Mouse (Mus musculus) megakaryocyte, embryonic 14.5 days (primary cell): ENCODE measurements around the gene Adam12. TPM values are rescaled to one million over a fixed set of nuclear protein-coding genes. Genes with fewer than 3 reads are reported as not detected.

Source experiments
- H3K27me3 ChIP-seq: replicated peaks from 2 replicates; pipeline ENCODE3; 2012; ENCODE audit warnings: inconsistent platforms
- H3K36me3 ChIP-seq: replicated peaks from 2 replicates; pipeline ENCODE3; 2012; ENCODE audit warnings: low read length, inconsistent platforms, mixed read lengths
- H3K4me1 ChIP-seq: 2 replicates; pipeline ENCODE4 v1.6.1; 2012; ENCODE audit warnings: inconsistent platforms
- H3K4me3 ChIP-seq: replicated peaks from 2 replicates; pipeline ENCODE3; 2012; ENCODE audit warnings: moderate library complexity, mild to moderate bottlenecking, inconsistent platforms
- H3K9me3 ChIP-seq: 2 replicates; pipeline ENCODE4 v1.6.1; 2012; ENCODE audit warnings: inconsistent platforms
- FLI1 ChIP-seq: IDR thresholded peaks from 2 replicates; pipeline ENCODE4 v1.6.1; 2012; ENCODE audit warnings: low read length, inconsistent platforms, mixed read lengths
- GATA1 ChIP-seq: IDR thresholded peaks from 3 replicates; pipeline ENCODE4 v1.6.1; 2012; ENCODE audit warnings: mixed read lengths, low read length, inconsistent platforms, borderline replicate concordance
- polyA plus RNA-seq: library from polyadenylated mRNA; stranded (reverse); fragments of >175 nt; gene quantifications from 2 replicates; pipeline ENCODE4 v1.2.3, GENCODE M21; 2012; ENCODE audit warnings: low replicate concordance; ENCODE audit not compliant: insufficient read depth

The Adam12 gene
- polyA plus RNA-seq, 1 experiment = not detected

- H3K4me1 ChIP-seq = no peaks in the 10 kb centered on the region
- TF ChIP-seq FLI1 = no peak
- TF ChIP-seq GATA1 = no peak
Measured at GRCm38 (mm10) chr7:134121397-134121796, 110.5 kb downstream of the Adam12 start.

GRCm38 (mm10) chr7:134115438-134115837, 116.5 kb downstream of the Adam12 start:
- no peaks in the 10 kb centered on the region for H3K36me3 ChIP-seq
- no peaks in the 10 kb centered on the region for H3K4me1 ChIP-seq
- no peak overlapping the region for H3K4me3 ChIP-seq
- peaks cover 4% of the 10 kb centered on the region; the same call in 1 of the 2 replicates for H3K9me3 ChIP-seq
- no peaks in the 10 kb centered on the region for H3K27me3 ChIP-seq
- TF ChIP-seq FLI1 (no peak), GATA1 (no peak)

More at GRCm38 (mm10) chr7:134121397-134121796, 110.5 kb downstream of the Adam12 start:
- Histone ChIP-seq H3K4me3 (no peak overlapping the region), H3K27me3 (no peaks in the 10 kb centered on the region), H3K36me3 (no peaks in the 10 kb centered on the region), H3K9me3 (no peaks in the 10 kb centered on the region)

- Histone ChIP-seq H3K36me3 (no peaks in the 10 kb centered on the region), H3K4me3 (no peak overlapping the region), H3K27me3 (no peaks in the 10 kb centered on the region), H3K9me3 (peaks cover 4% of the 10 kb centered on the region; the same call in 1 of the 2 replicates), H3K4me1 (no peaks in the 10 kb centered on the region)
- no peak for TF ChIP-seq FLI1
- no peak for TF ChIP-seq GATA1
Measured at GRCm38 (mm10) chr7:134114311-134115188, 117.4 kb downstream of the Adam12 start.

GRCm38 (mm10) chr7:134113829-134114228, 118.1 kb downstream of the Adam12 start:
- no peaks in the 10 kb centered on the region for H3K36me3 ChIP-seq
- TF ChIP-seq FLI1 (no peak), GATA1 (no peak)
- H3K4me1 ChIP-seq = no peaks in the 10 kb centered on the region
- no peak overlapping the region for H3K4me3 ChIP-seq
- H3K27me3 ChIP-seq = no peaks in the 10 kb centered on the region
- H3K9me3 ChIP-seq = peaks cover 4% of the 10 kb centered on the region; the same call in 1 of the 2 replicates

GRCm38 (mm10) chr7:134110116-134110515, 121.8 kb downstream of the Adam12 start:
- H3K4me3 ChIP-seq = no peak overlapping the region
- peaks cover under 1% of the 10 kb centered on the region; the same call in 1 of the 2 replicates for H3K9me3 ChIP-seq
- H3K27me3 ChIP-seq = no peaks in the 10 kb centered on the region
- no peak for TF ChIP-seq GATA1
- TF ChIP-seq FLI1 = no peak
- H3K36me3 ChIP-seq = no peaks in the 10 kb centered on the region
- no peaks in the 10 kb centered on the region for H3K4me1 ChIP-seq

- Histone ChIP-seq H3K36me3 (no peaks in the 10 kb centered on the region), H3K27me3 (no peaks in the 10 kb centered on the region)
- no peak for TF ChIP-seq FLI1
Measured at GRCm38 (mm10) chr7:134107849-134108248, 124.1 kb downstream of the Adam12 start.

GRCm38 (mm10) chr7:134099010-134099409, 132.9 kb downstream of the Adam12 start:
- Histone ChIP-seq H3K27me3 (no peaks in the 10 kb centered on the region), H3K4me3 (no peak overlapping the region), H3K4me1 (no peaks in the 10 kb centered on the region), H3K9me3 (peaks cover 4% of the 10 kb centered on the region; the same call in 1 of the 2 replicates), H3K36me3 (no peaks in the 10 kb centered on the region)
- no peak for TF ChIP-seq GATA1
- TF ChIP-seq FLI1 = no peak

More at GRCm38 (mm10) chr7:134107849-134108248, 124.1 kb downstream of the Adam12 start:
- Histone ChIP-seq H3K4me1 (no peaks in the 10 kb centered on the region), H3K4me3 (no peak overlapping the region), H3K9me3 (no peaks in the 10 kb centered on the region; the same call in 1 of the 2 replicates)

- TF ChIP-seq GATA1 (no peak), FLI1 (no peak)
- no peaks in the 10 kb centered on the region for H3K4me1 ChIP-seq
- H3K9me3 ChIP-seq = peaks cover 4% of the 10 kb centered on the region; the same call in 1 of the 2 replicates
- H3K36me3 ChIP-seq = no peaks in the 10 kb centered on the region
- H3K27me3 ChIP-seq = no peaks in the 10 kb centered on the region
- H3K4me3 ChIP-seq = no peak overlapping the region
Measured at GRCm38 (mm10) chr7:134097861-134098260, 134.1 kb downstream of the Adam12 start.

GRCm38 (mm10) chr7:134093871-134094270, 138.1 kb downstream of the Adam12 start:
- H3K4me3 ChIP-seq = no peak overlapping the region
- H3K9me3 ChIP-seq = peaks cover 4% of the 10 kb centered on the region; the same call in 1 of the 2 replicates
- TF ChIP-seq FLI1 (no peak), GATA1 (no peak)
- H3K36me3 ChIP-seq = no peaks in the 10 kb centered on the region
- H3K4me1 ChIP-seq = no peaks in the 10 kb centered on the region
- no peaks in the 10 kb centered on the region for H3K27me3 ChIP-seq

- Histone ChIP-seq H3K9me3 (no peaks in the 10 kb centered on the region), H3K36me3 (no peaks in the 10 kb centered on the region), H3K4me1 (no peaks in the 10 kb centered on the region), H3K27me3 (no peaks in the 10 kb centered on the region), H3K4me3 (no peak overlapping the region)
- TF ChIP-seq GATA1 (no peak), FLI1 (no peak)
Measured at GRCm38 (mm10) chr7:134090764-134091163, 141.2 kb downstream of the Adam12 start.
